In genomic region chr10:59892977-59893376, GRCm38 (mm10) we compare ENCODE assay signal across 8 mouse cellular contexts. TPM values are rescaled to one million over a fixed set of nuclear protein-coding genes. Genes with fewer than 3 reads are reported as not detected.
DNase-seq lines count a peak whose midpoint lies in the region; ATAC-seq and TF ChIP-seq lines count a peak whose summit lies in the region.

No protein-coding gene starts in this region.

- intact Hi-C loops in heart, postnatal 14 days (cut with DNase I), result loop anchor here (1.0 to 5.0 kb wide), 4 partner anchors 110 to 354 kb away; partner anchors contain the start of gene Anapc16
- intact Hi-C loops in left cerebral cortex, postnatal 4 days (cut with DNase I), result loop anchor here (5.0 to 10.0 kb wide), 2 partner anchors 109 to 212 kb away; partner anchors contain the start of genes Anapc16, Ascc1 and Spock2

- H3K4me1 ChIP-seq in intestine, postnatal 0 days (replicated peaks; ENCODE audit: control insufficient read depth, insufficient read depth, low read length), result no peaks in the 10 kb centered on the region
- peaks cover 13% of the 10 kb centered on the region; the same call in 1 of the 2 replicates for H3K4me1 ChIP-seq in intestine, embryonic 15.5 days (replicated peaks)
- H3K4me1 ChIP-seq in midbrain, postnatal 0 days (ENCODE audit: insufficient read depth, low read length), result peaks cover 18% of the 10 kb centered on the region
- H3K4me1 ChIP-seq in thymus, adult 2 months (replicated peaks; ENCODE audit: control insufficient read depth, insufficient read depth, low read length), result peaks cover 46% of the 10 kb centered on the region

- no peak overlapping the region for H3K27ac ChIP-seq in intestine, postnatal 0 days (ENCODE audit: low read depth, low read length)
- H3K27ac ChIP-seq in intestine, embryonic 15.5 days, result no peak overlapping the region
- H3K27ac ChIP-seq in midbrain, postnatal 0 days (ENCODE audit: low read depth, low read length), result peak overlapping the region; percentile 1; the same call in 1 of the 2 replicates
- no peak overlapping the region for H3K27ac ChIP-seq in thymus, adult 2 months (ENCODE audit: control insufficient read depth, insufficient read depth, low read length)

- TF ChIP-seq POLR2A in thymus, adult 2 months (IDR thresholded peaks at IDR 0.05; ENCODE audit: control insufficient read depth, extremely low read depth, insufficient read depth, low read length, poor library complexity), result no peak

- DNase-seq in NIH3T3 (ENCODE audit: low read depth), result peak; percentile 88
- DNase-seq in embryo, embryonic 10 days (ENCODE audit: low spot score), result peak; percentile 87
- peak; percentile 72 to 81 for DNase-seq in heart, postnatal 14 days
- peak; percentile 69 for DNase-seq in left cerebral cortex, postnatal 4 days
- DNase-seq in midbrain, postnatal 0 days (ENCODE audit: low spot score), result peak; percentile 90
- peak; percentile 82 for DNase-seq in thymus, adult 2 months

- no peak overlapping the region for H3K4me3 ChIP-seq in intestine, postnatal 0 days (ENCODE audit: low read depth, low read length)
- H3K4me3 ChIP-seq in intestine, embryonic 15.5 days (replicated peaks), result no peak overlapping the region
- H3K4me3 ChIP-seq in midbrain, postnatal 0 days (ENCODE audit: low read depth, low read length), result no peak overlapping the region
- no peak overlapping the region for H3K4me3 ChIP-seq in thymus, adult 2 months (ENCODE audit: control insufficient read depth, insufficient read depth, low read length)

- H3K36me3 ChIP-seq in intestine, postnatal 0 days (ENCODE audit: control insufficient read depth, insufficient read depth), result peaks cover 87% of the 10 kb centered on the region
- peaks cover 45% of the 10 kb centered on the region for H3K36me3 ChIP-seq in intestine, embryonic 15.5 days
- H3K36me3 ChIP-seq in midbrain, postnatal 0 days (ENCODE audit: insufficient read depth, low read length), result peaks cover 41% of the 10 kb centered on the region
- peaks cover 3% of the 10 kb centered on the region; the same call in 1 of the 2 replicates for H3K36me3 ChIP-seq in thymus, adult 2 months (ENCODE audit: control insufficient read depth, insufficient read depth, low read length)

- no peak overlapping the region for H3K4me2 ChIP-seq in intestine, postnatal 0 days (replicated peaks; ENCODE audit: low read depth)
- no peak overlapping the region for H3K4me2 ChIP-seq in intestine, embryonic 15.5 days (replicated peaks)
- no peak overlapping the region for H3K4me2 ChIP-seq in midbrain, postnatal 0 days (ENCODE audit: low read depth, low read length, poor library complexity, severe bottlenecking)

- no peaks in the 10 kb centered on the region for H3K27me3 ChIP-seq in intestine, postnatal 0 days (replicated peaks; ENCODE audit: control insufficient read depth, insufficient read depth, low read length)
- H3K27me3 ChIP-seq in intestine, embryonic 15.5 days (replicated peaks), result no peaks in the 10 kb centered on the region
- H3K27me3 ChIP-seq in midbrain, postnatal 0 days (ENCODE audit: insufficient read depth, low read length), result no peaks in the 10 kb centered on the region
- no peaks in the 10 kb centered on the region for H3K27me3 ChIP-seq in thymus, adult 2 months (ENCODE audit: control insufficient read depth, insufficient read depth, low read length)

- H3K9ac ChIP-seq in intestine, postnatal 0 days (ENCODE audit: low read depth, low read length), result no peak overlapping the region
- no peak overlapping the region for H3K9ac ChIP-seq in intestine, embryonic 15.5 days
- no peak overlapping the region for H3K9ac ChIP-seq in midbrain, postnatal 0 days (replicated peaks; ENCODE audit: low read length, poor library complexity, severe bottlenecking)

- ATAC-seq in intestine, postnatal 0 days, result no peak
- ATAC-seq in intestine, embryonic 15.5 days, result no peak
- ATAC-seq in midbrain, postnatal 0 days (ENCODE audit: low FRiP score), result 0 out of 2 replicates have a peak, but pooled peaks have one; percentile 18

- peak; percentile 99 for TF ChIP-seq CTCF in intestine, postnatal 0 days (IDR thresholded peaks at IDR 0.05; ENCODE audit: low read depth)
- TF ChIP-seq CTCF in midbrain, postnatal 0 days (IDR thresholded peaks at IDR 0.05), result peak; percentile 99
- TF ChIP-seq CTCF in thymus, adult 2 months (IDR thresholded peaks at IDR 0.05; ENCODE audit: borderline replicate concordance, control insufficient read depth, extremely low read depth, insufficient read depth, low read length, poor library complexity), result peak; percentile 94; the same call in 1 of the 2 replicates

- WGBS in intestine, postnatal 0 days, result 43% methylated on average over 6 of the region's 6 CpGs
- WGBS in intestine, embryonic 15.5 days, result 51% methylated on average over 6 of the region's 6 CpGs
- WGBS in midbrain, postnatal 0 days, result 24% methylated on average over 6 of the region's 6 CpGs
- 56% methylated on average over 6 of the region's 6 CpGs for WGBS in thymus, adult 2 months

- no peaks in the 10 kb centered on the region for H3K9me3 ChIP-seq in intestine, postnatal 0 days (ENCODE audit: control insufficient read depth)
- no peaks in the 10 kb centered on the region for H3K9me3 ChIP-seq in intestine, embryonic 15.5 days
- no peaks in the 10 kb centered on the region for H3K9me3 ChIP-seq in midbrain, postnatal 0 days (ENCODE audit: low read length)

RNA-seq across cellular contexts. Expression of gene Dnajb12, which starts 13.6 kb away (rescaled TPM):
- 25.6 and 27.4 TPM in 2 replicates for polyA plus RNA-seq in intestine, postnatal 0 days (2015; fragmentation: Nextera tagmentation; extraction: Ambion mirVana)
- 24.5 and 25.2 TPM in 2 replicates for polyA plus RNA-seq in intestine, embryonic 15.5 days (2015; fragmentation: Nextera tagmentation; extraction: Ambion mirVana)
- total RNA-seq in heart, postnatal 14 days (2021), result 10 to 100 TPM; 34.7 to 35.7 TPM
- total RNA-seq in left cerebral cortex, postnatal 4 days (2021), result 10 to 100 TPM; 32.1 to 37.7 TPM
- 47.9 and 51.6 TPM in 2 replicates for total RNA-seq in midbrain, postnatal 0 days (2014; rRNA removed)
- 25.7 and 26.3 TPM in 2 replicates for polyA plus RNA-seq in midbrain, postnatal 0 days (2015; fragmentation: Nextera tagmentation; extraction: Ambion mirVana)
- polyA plus RNA-seq in thymus, adult 2 months (2012; rRNA removed), result 44.6 and 50.4 TPM in 2 replicates

RNA-seq across cellular contexts. Expression of gene Ddit4, which starts 58.7 kb away (rescaled TPM):
- 11.5 and 17.8 TPM in 2 replicates for polyA plus RNA-seq in intestine, postnatal 0 days (2015; fragmentation: Nextera tagmentation; extraction: Ambion mirVana)
- polyA plus RNA-seq in intestine, embryonic 15.5 days (2015; fragmentation: Nextera tagmentation; extraction: Ambion mirVana), result 35.4 and 35.7 TPM in 2 replicates
- 100 to 1,000 TPM; 188 to 191 TPM for total RNA-seq in heart, postnatal 14 days (2021)
- 10 to 100 TPM; 50.6 to 52.2 TPM for total RNA-seq in left cerebral cortex, postnatal 4 days (2021)
- total RNA-seq in midbrain, postnatal 0 days (2014; rRNA removed), result 56.6 and 57.5 TPM in 2 replicates
- polyA plus RNA-seq in midbrain, postnatal 0 days (2015; fragmentation: Nextera tagmentation; extraction: Ambion mirVana), result 43.4 and 43.6 TPM in 2 replicates
- 157 and 190 TPM in 2 replicates for polyA plus RNA-seq in thymus, adult 2 months (2012; rRNA removed)
